Mouse (Mus musculus) midbrain, embryonic 13.5 days (tissue): ENCODE data around the gene Chrnb2. TPM values are rescaled to one million over a fixed set of nuclear protein-coding genes. Genes with fewer than 3 reads are reported as not detected.

ENCODE experiments used
- ATAC-seq: fragments of 200-750 bp; cut with Nextera tagmentation; 2 replicates; pipeline ENCODE4 v1.8.0; 2017; ENCODE audit warnings: mild to moderate bottlenecking, moderate TSS enrichment, moderate library complexity
- H3K27ac ChIP-seq: fragments of 300-500 bp; sonication (generic); 2 replicates; pipeline ENCODE4 v1.5.1; 2015; ENCODE audit warnings: inconsistent platforms, mild to moderate bottlenecking, moderate library complexity
- H3K27me3 ChIP-seq: fragments of 300-500 bp; sonication (generic); 2 replicates; pipeline ENCODE4 v1.6.1; 2015; ENCODE audit warnings: mild to moderate bottlenecking, inconsistent platforms
- H3K36me3 ChIP-seq: fragments of 300-500 bp; sonication (generic); 2 replicates; pipeline ENCODE4 v1.6.1; 2015; ENCODE audit warnings: mild to moderate bottlenecking, inconsistent platforms
- H3K4me1 ChIP-seq: fragments of 300-500 bp; sonication (generic); replicated peaks from 2 replicates; pipeline ENCODE4 v1.6.1; 2015; ENCODE audit warnings: inconsistent platforms
- H3K4me2 ChIP-seq: fragments of 300-500 bp; sonication (generic); replicated peaks from 2 replicates; pipeline ENCODE4 v1.6.1; 2015; ENCODE audit warnings: moderate library complexity, mild to moderate bottlenecking, inconsistent platforms
- H3K4me3 ChIP-seq: fragments of 300-500 bp; sonication (generic); replicated peaks from 2 replicates; pipeline ENCODE4 v1.5.1; 2015; ENCODE audit warnings: mild to moderate bottlenecking, inconsistent platforms
- H3K9ac ChIP-seq: fragments of 300-500 bp; sonication (generic); replicated peaks from 2 replicates; pipeline ENCODE4 v1.6.1; 2015; ENCODE audit warnings: mild to moderate bottlenecking, inconsistent platforms
- H3K9me3 ChIP-seq: fragments of 300-500 bp; sonication (generic); 2 replicates; pipeline ENCODE4 v1.6.1; 2016; ENCODE audit warnings: mild to moderate bottlenecking, inconsistent platforms
- WGBS: fragments of 180-500 bp; shearing (Covaris S2); methylation state at CpG from one replicate; pipeline ENCODE4 v1.1.7; 2015; 5-methylcytosine and 5-hydroxymethylcytosine counted together
- polyA plus RNA-seq: library from polyadenylated mRNA; unstranded; fragments of >200 nt; fragmentation: Nextera tagmentation; extraction: Ambion mirVana; gene quantifications from 2 replicates; pipeline ENCODE4 v1.2.1, GENCODE M21; 2015

The Chrnb2 gene
- polyA plus RNA-seq: 31.8 and 32.3 TPM in 2 replicates

DNA sequence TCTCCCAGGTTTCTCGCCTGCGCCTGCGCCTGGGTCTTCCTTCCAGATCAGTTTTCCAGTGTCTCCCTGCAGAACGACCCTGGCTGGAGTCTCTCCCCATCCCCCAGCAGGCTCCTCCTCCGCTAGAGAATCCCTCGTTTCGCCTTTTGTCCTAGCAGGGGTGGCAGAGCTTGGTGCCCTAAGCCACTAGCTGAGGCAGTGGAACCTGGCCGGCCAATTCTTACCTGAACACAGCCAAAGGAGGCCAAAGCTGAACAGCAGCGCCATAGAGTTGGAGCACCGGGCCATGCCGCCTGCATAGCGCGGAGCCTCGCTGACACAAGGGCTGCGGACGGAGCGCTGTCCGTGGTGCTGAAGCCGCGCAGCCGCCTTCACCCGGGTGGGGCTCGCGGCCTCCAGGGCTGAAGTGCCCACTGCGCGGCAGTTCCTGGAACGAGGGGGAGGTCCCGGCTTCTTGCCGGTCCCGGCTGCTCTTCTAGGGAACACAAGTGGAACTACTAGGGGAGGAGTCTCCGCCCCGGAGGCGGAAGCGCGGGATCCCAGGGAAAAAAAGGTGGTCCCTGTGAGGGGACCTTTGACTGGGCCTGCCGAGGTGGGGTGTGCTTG, at the start of gene Chrnb2:
Chrnb2 (minus strand) TSS at position 514 of the 606 bp plus-strand sequence.
- H3K27ac ChIP-seq: peak within 1 kb of the TSS; percentile 96
- peak within 1 kb of the TSS; percentile 67 for H3K4me3 ChIP-seq
- peaks cover 3% of the 10 kb centered on the region; the same call in 1 of the 2 replicates for H3K27me3 ChIP-seq
- H3K4me2 ChIP-seq: peak within 1 kb of the TSS; percentile 74
- no peaks in the 10 kb centered on the region for H3K9me3 ChIP-seq
- peaks cover 34% of the 10 kb centered on the region for H3K36me3 ChIP-seq
- peak within 1 kb of the TSS; percentile 84 for H3K9ac ChIP-seq
- peak; percentile 81 for ATAC-seq
- WGBS: 0% methylated on average over 36 of the region's 36 CpGs
- H3K4me1 ChIP-seq: peaks cover 54% of the 10 kb centered on the region

DNA sequence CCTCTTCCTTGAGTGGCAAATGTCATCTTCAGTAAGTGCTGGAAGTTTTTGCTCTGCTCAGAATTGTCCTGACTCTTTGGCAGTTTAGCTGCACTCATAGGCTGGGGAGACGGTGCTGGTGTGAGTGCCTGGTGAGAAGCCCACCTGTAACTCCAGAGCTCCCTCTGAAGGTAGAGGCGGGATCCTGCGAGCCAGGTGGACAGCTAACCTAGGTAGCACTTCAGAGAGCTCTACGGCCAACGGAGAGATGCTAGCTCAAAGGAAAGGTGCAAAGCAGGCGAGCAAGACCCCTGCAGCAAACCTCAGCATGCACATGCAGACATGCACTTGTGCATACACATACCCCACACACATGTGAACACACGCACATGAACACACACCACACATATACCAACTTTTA, 49.6 kb upstream of the Chrnb2 start:
- Histone ChIP-seq H3K27ac (no peak overlapping the region), H3K9me3 (peaks cover 4% of the 10 kb centered on the region), H3K4me3 (no peak overlapping the region), H3K27me3 (no peaks in the 10 kb centered on the region; the same call in 1 of the 2 replicates), H3K4me2 (no peak overlapping the region), H3K4me1 (no peaks in the 10 kb centered on the region), H3K36me3 (no peaks in the 10 kb centered on the region), H3K9ac (no peak overlapping the region)
- ATAC-seq: no peak
- 74% methylated on average over 7 of the region's 7 CpGs for WGBS

DNA sequence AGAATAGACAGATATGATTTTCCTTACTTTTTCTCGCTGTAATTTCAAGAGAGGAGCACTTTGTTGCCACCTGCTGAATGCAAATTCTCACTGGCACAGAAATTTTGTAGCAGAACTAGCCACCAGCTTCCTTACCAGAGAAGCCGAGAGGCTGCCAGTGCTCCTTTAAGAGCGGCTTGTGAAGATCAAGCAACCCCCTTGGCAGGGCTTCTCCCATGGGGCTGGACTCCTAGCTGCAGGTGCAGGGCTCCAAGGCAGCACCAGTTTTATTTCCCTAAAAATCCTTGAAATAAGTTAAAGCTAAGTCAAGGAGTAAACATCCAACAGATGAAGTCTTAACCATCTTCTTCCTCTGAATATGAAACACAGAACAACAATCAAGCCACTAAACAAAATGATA, 47.7 kb upstream of the Chrnb2 start:
- Histone ChIP-seq H3K4me2 (no peak overlapping the region), H3K36me3 (no peaks in the 10 kb centered on the region), H3K9me3 (peaks cover 4% of the 10 kb centered on the region), H3K27ac (no peak overlapping the region), H3K9ac (no peak overlapping the region), H3K4me3 (no peak overlapping the region), H3K27me3 (no peaks in the 10 kb centered on the region; the same call in 1 of the 2 replicates), H3K4me1 (no peaks in the 10 kb centered on the region)
- ATAC-seq: no peak
- 75% methylated on average over 3 of the region's 3 CpGs for WGBS

DNA sequence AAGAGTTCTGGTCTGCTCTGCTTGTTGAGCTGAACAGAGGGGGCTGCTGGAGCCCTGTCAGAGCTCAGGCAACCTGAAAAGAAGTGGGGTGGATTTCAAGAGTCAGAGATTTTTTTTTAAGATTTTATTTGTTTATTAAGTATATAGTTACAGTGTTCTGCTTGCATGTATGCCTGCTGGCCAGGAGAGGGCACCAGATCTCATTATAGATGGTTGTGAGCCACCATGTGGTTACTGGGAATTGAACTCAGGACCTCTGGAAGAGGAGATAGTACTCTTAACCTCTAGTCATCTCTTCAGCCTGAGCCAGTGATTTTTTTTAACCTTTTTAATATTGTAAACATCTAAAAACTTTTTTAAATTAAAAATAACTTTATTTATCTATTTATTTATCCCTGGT, 46.4 kb upstream of the Chrnb2 start:
- ATAC-seq: no peak
- Histone ChIP-seq H3K9me3 (peaks cover 6% of the 10 kb centered on the region), H3K27ac (no peak overlapping the region)

DNA sequence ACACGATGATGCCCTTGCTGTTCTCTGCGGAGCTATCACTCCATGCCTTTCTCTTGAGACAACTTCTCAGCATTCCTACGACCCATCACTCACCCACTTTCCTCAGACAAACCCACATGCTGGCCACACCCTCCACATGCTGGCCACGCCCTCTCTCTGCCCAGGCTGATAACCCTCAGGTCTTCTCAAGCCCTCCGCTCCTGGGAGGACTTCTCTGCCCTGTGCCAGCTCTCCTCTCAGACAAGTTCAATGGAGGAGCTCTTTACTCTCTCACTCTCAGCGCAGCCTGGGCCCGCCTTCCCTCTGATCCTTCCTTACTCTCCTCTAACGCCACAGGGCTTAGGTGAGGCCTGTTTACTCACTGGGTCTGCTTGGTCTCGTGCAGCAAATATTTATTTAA, 44.2 kb upstream of the Chrnb2 start:
- 59% methylated on average over 9 of the region's 9 CpGs for WGBS
- H3K4me3 ChIP-seq: no peak overlapping the region

More for the DNA sequence above, 46.4 kb upstream of the Chrnb2 start:
- no peaks in the 10 kb centered on the region; the same call in 1 of the 2 replicates for H3K27me3 ChIP-seq
- H3K4me2 ChIP-seq: no peak overlapping the region
- H3K4me1 ChIP-seq: no peaks in the 10 kb centered on the region
- H3K9ac ChIP-seq: no peak overlapping the region
- no peaks in the 10 kb centered on the region for H3K36me3 ChIP-seq
- no peak overlapping the region for H3K4me3 ChIP-seq

DNA sequence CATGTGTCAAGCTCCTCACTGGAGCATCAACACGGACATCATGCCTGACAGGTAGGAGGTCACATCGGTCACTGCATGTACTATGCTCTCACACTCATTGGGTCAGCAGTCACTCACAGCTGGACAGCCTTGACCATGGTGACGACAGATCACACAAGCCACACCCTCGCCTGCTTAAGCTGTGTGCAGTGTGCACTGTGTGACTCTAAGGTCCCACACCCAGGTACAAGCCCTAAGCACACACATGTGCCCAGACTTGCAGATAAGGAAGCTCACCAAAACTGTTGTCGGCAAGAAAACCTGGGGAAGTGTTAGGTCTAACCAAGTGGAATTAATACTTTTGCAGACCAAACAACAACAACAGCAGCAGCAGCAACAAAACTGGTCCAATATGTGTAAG, 43.4 kb upstream of the Chrnb2 start:
- no peaks in the 10 kb centered on the region for H3K36me3 ChIP-seq
- H3K4me3 ChIP-seq: no peak overlapping the region
- peaks cover 6% of the 10 kb centered on the region for H3K9me3 ChIP-seq
- no peak overlapping the region for H3K9ac ChIP-seq
- no peak overlapping the region for H3K27ac ChIP-seq
- no peak for ATAC-seq
- 84% methylated on average over 5 of the region's 5 CpGs for WGBS
- no peaks in the 10 kb centered on the region for H3K27me3 ChIP-seq
- no peaks in the 10 kb centered on the region for H3K4me1 ChIP-seq
- H3K4me2 ChIP-seq: no peak overlapping the region

More for the DNA sequence above, 44.2 kb upstream of the Chrnb2 start:
- Histone ChIP-seq H3K4me1 (no peaks in the 10 kb centered on the region), H3K9me3 (peaks cover 6% of the 10 kb centered on the region), H3K4me2 (no peak overlapping the region), H3K9ac (no peak overlapping the region), H3K27me3 (no peaks in the 10 kb centered on the region), H3K36me3 (no peaks in the 10 kb centered on the region), H3K27ac (no peak overlapping the region)
- no peak for ATAC-seq

DNA sequence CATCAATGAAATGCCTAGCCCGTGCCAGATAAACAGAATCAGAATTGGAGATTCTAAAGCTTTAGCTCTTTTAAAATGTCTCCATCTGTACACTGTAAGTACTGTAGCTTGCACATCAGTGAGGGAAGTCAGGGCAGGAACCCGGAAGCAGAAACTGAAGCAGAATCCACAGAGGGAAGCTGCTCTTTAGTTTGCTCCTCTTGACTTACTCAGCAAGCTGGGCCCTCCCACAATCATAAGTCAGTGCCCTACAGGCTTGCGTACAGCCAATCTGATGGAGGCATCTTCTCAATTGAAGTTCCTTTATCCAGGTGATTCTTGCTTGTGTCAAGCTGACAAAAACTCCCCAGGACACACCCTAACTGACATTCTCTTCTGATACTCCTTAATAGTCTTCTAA, 42.7 kb upstream of the Chrnb2 start:
- peaks cover 6% of the 10 kb centered on the region for H3K9me3 ChIP-seq
- H3K27me3 ChIP-seq: no peaks in the 10 kb centered on the region
- no peaks in the 10 kb centered on the region for H3K36me3 ChIP-seq
- no peak overlapping the region for H3K4me2 ChIP-seq
- H3K4me3 ChIP-seq: no peak overlapping the region
- no peak overlapping the region for H3K27ac ChIP-seq
- H3K4me1 ChIP-seq: no peaks in the 10 kb centered on the region
- no peak overlapping the region for H3K9ac ChIP-seq
- no peak for ATAC-seq
- WGBS: 99% methylated on average over 3 of the region's 3 CpGs

DNA sequence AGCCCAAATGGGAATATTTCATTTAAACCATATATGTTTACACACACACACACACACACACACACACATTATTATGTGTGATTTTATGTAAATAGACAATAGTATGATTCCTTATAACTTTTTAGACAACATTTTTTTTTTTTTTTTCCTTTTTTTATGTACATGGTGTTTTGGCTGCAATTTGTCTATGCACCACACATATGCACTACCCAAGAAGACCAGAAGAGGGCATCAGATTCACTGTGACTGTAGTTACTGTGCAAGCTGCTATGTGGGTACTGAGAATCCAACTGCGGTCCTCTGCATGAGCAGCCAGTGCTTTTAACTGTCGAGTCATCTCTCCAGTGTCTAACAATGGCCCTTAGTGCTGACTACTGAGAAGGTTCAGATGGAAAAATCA, 42.3 kb upstream of the Chrnb2 start:
- WGBS: 91% methylated on average over 2 of the region's 2 CpGs
- no peaks in the 10 kb centered on the region for H3K36me3 ChIP-seq
- H3K9ac ChIP-seq: no peak overlapping the region
- no peak for ATAC-seq
- peaks cover 6% of the 10 kb centered on the region for H3K9me3 ChIP-seq
- H3K4me3 ChIP-seq: no peak overlapping the region
- no peak overlapping the region for H3K4me2 ChIP-seq
- H3K4me1 ChIP-seq: no peaks in the 10 kb centered on the region
- H3K27me3 ChIP-seq: no peaks in the 10 kb centered on the region
- no peak overlapping the region for H3K27ac ChIP-seq

DNA sequence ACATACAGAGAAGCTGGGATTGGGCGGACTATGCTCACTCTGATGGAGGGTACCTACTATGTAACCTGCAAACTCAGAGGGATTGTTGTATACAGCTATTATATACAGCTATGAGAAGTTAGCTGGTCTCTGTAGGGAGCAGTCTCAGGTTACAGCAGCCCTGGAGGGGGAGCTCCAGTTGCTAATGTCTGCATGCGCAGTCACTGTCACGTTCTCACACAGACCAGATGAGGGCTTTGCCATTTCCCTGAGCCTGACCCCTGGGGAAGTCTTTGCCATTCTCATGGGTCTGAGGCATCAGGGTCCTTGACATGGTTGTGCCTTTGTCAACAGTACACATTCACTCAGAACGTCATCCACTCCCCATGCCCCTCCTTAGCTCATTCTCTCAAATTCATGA, 40.7 kb upstream of the Chrnb2 start:
- whole genome bisulfite sequencing: 67% methylated on average over 4 of the region's 4 CpGs
- Histone ChIP-seq H3K36me3 (no peaks in the 10 kb centered on the region), H3K27me3 (no peaks in the 10 kb centered on the region), H3K27ac (no peak overlapping the region), H3K9me3 (peaks cover 2% of the 10 kb centered on the region; the same call in 1 of the 2 replicates), H3K4me3 (no peak overlapping the region), H3K4me1 (no peaks in the 10 kb centered on the region), H3K9ac (no peak overlapping the region), H3K4me2 (no peak overlapping the region)
- no peak for ATAC-seq

DNA sequence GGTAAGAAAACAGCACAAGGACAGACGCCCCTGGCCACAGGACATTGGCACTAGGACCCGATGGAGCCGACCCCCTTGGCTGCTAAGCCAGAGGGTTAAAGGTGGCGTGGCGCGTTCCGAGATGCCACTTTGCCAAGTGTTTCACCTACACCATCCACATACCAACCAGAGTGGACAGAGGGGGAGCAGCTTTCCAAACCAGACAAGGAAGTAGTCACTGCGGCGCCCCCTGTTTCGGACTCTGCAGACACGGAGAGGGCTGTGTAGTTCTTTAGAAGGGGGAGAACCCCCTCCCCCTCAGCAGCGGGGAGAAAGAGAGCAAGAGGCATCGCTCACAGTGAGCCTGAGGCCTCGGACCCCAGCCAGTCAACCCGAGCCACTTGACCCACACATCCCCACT, 38.4 kb upstream of the Chrnb2 start:
- Histone ChIP-seq H3K4me3 (no peak overlapping the region), H3K27me3 (no peaks in the 10 kb centered on the region), H3K9me3 (peaks cover 2% of the 10 kb centered on the region; the same call in 1 of the 2 replicates), H3K9ac (no peak overlapping the region), H3K27ac (no peak overlapping the region), H3K4me2 (no peak overlapping the region), H3K36me3 (no peaks in the 10 kb centered on the region), H3K4me1 (peaks cover 8% of the 10 kb centered on the region; the same call in 1 of the 2 replicates)
- ATAC-seq: no peak
- WGBS: 73% methylated on average over 15 of the region's 15 CpGs

DNA sequence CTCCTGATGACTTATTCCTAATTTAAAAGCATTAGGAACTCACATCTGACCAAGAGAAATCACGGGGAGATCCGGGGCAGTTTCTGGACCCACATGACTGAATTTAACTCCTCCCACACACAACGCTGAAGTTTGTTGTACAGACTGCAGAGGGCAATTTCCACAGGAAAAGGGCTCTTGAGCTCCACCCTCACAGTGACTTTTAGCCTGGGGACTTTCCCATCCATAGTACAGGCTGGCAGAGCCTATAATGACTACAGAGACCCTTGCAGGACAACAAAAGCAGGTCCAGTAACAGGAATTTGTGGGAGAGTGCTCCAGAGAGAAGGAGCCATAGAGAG, 37.0 kb upstream of the Chrnb2 start:
- no peak overlapping the region for H3K27ac ChIP-seq
- WGBS: 54% methylated on average over 3 of the region's 3 CpGs
- H3K9me3 ChIP-seq: peaks cover 2% of the 10 kb centered on the region; the same call in 1 of the 2 replicates
- no peak overlapping the region for H3K9ac ChIP-seq
- no peak overlapping the region for H3K4me2 ChIP-seq
- peaks cover 8% of the 10 kb centered on the region; the same call in 1 of the 2 replicates for H3K4me1 ChIP-seq
- H3K27me3 ChIP-seq: no peaks in the 10 kb centered on the region
- no peaks in the 10 kb centered on the region for H3K36me3 ChIP-seq
- H3K4me3 ChIP-seq: no peak overlapping the region
- ATAC-seq: no peak

DNA sequence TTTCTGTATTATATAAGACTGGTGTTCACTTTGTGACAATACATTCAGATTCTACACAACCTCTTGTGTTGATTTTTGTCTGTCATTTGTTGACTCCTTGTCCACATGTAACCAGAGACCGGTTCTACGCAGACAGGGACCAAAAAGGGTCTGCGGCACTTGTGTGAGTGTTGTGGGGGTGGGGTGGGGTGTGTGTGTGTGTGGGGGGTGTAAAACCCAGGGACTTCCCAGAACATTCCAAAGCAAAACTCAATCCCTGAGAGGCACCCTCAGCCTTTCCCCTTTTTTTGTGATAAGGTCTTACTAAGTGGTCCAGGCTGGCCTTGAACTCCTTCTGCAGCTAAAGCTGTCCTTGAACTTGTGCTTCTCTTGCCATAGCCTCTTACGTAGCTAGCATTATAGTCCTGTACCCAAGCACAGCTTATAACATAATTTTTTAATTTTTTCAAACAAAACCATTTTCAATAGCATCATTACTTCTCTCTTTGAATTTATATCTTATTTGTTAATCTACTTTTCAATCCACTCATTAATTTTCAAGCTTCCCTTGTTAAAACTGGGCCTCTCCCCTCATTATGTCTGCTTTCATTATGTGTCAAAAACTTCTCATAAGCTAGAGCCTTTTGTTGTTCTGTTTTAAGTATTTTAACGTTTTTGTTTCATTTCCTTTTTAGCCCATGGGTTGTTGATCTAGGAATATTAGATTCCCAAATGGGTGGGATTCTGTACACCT, 36.5 kb upstream of the Chrnb2 start:
- H3K27ac ChIP-seq: no peak overlapping the region
- H3K4me2 ChIP-seq: no peak overlapping the region
- no peaks in the 10 kb centered on the region for H3K36me3 ChIP-seq
- no peak overlapping the region for H3K4me3 ChIP-seq
- ATAC-seq: no peak
- H3K4me1 ChIP-seq: peaks cover 8% of the 10 kb centered on the region; the same call in 1 of the 2 replicates
- no peak overlapping the region for H3K9ac ChIP-seq
- 69% methylated on average over 5 of the region's 5 CpGs for WGBS
- no peaks in the 10 kb centered on the region for H3K27me3 ChIP-seq
- H3K9me3 ChIP-seq: no peaks in the 10 kb centered on the region
